Mouse (Mus musculus) heart, postnatal 36 days (tissue): ENCODE measurements around the gene Gdf15. TPM values are rescaled to one million over a fixed set of nuclear protein-coding genes. Genes with fewer than 3 reads are reported as not detected.
A peak's percentile ranks its signal among the peaks of the same experiment; 100 is the strongest.

Experiments
- DNase-seq, 2 experiments: peaks; one replicate each; pipeline ENCODE4 v3.0.0; 2021 to 2022
- intact Hi-C: fragments of 180-260 bp; cut with DNase I; formaldehyde crosslinking; loops from one replicate; pipeline ENCODE4 v1.15.1; 2025
- total RNA-seq, 2 experiments: library from RNA; stranded (reverse); gene quantifications; 2 replicates each; pipeline ENCODE4 v1.2.3; 2021

The Gdf15 gene
- total RNA-seq, 2 experiments from 2014 or later, result 0.22 to 1.6 TPM

- intact Hi-C loops, result no loop called here
- peak in 1 of 2 experiments; percentile 86 for DNase-seq
Measured at GRCm38 (mm10) chr8:70609368-70609848, 22.8 kb downstream of the Gdf15 start.

- intact Hi-C loops, result no loop called here
- DNase-seq, result peak in 1 of 2 experiments; percentile 46
Measured at GRCm38 (mm10) chr8:70608749-70609367, 23.4 kb downstream of the Gdf15 start, which contains the start of gene Ssbp4. TSS of gene Ssbp4 (minus strand) at chr8:70608872.

GRCm38 (mm10) chr8:70607898-70608748 lies 24.1 kb downstream of the Gdf15 start:
- intact Hi-C loops, result no loop called here
- DNase-seq, result peak; percentile 61 to 75

- no peak for DNase-seq
- intact Hi-C loops, result no loop called here
Measured at GRCm38 (mm10) chr8:70607603-70607897, 24.7 kb downstream of the Gdf15 start.

GRCm38 (mm10) chr8:70606780-70607602 lies 25.3 kb downstream of the Gdf15 start:
- intact Hi-C loops, result no loop called here
- no peak for DNase-seq

- intact Hi-C loops, result no loop called here
- no peak for DNase-seq
Measured at GRCm38 (mm10) chr8:70605871-70606779, 26.1 kb downstream of the Gdf15 start.

GRCm38 (mm10) chr8:70604558-70604957 lies 27.7 kb downstream of the Gdf15 start:
- intact Hi-C loops, result no loop called here
- no peak for DNase-seq

- no peak for DNase-seq
- intact Hi-C loops, result no loop called here
Measured at GRCm38 (mm10) chr8:70602139-70602811, 30.0 kb downstream of the Gdf15 start.

GRCm38 (mm10) chr8:70601271-70601649 lies 31.0 kb downstream of the Gdf15 start:
- DNase-seq, result peak; percentile 61 to 73

GRCm38 (mm10) chr8:70600473-70601270 lies 31.6 kb downstream of the Gdf15 start:
- peak; percentile 27 to 49 for DNase-seq

More at GRCm38 (mm10) chr8:70601271-70601649, 31.0 kb downstream of the Gdf15 start:
- intact Hi-C loops, result no loop called here

GRCm38 (mm10) chr8:70599507-70600290 lies 32.6 kb downstream of the Gdf15 start:
- intact Hi-C loops, result no loop called here
- DNase-seq, result no peak

More at GRCm38 (mm10) chr8:70600473-70601270, 31.6 kb downstream of the Gdf15 start:
- intact Hi-C loops, result no loop called here

- intact Hi-C loops, result no loop called here
- DNase-seq, result no peak
Measured at GRCm38 (mm10) chr8:70598722-70599121, 33.5 kb downstream of the Gdf15 start.

GRCm38 (mm10) chr8:70598283-70598682 lies 34.0 kb downstream of the Gdf15 start:
- DNase-seq, result peak; percentile 65 to 67
- intact Hi-C loops, result no loop called here

- intact Hi-C loops, result no loop called here
- no peak for DNase-seq
Measured at GRCm38 (mm10) chr8:70597417-70598272, 34.6 kb downstream of the Gdf15 start.

GRCm38 (mm10) chr8:70596775-70597416 lies 35.4 kb downstream of the Gdf15 start:
- no peak for DNase-seq
- intact Hi-C loops, result no loop called here

GRCm38 (mm10) chr8:70596216-70596615 lies 36.0 kb downstream of the Gdf15 start:
- no peak for DNase-seq
- intact Hi-C loops, result no loop called here
